Mouse (Mus musculus) ZHBTc4 (cell line): ENCODE results near the gene Apom.

Experiments used
- DNase-seq: peaks from one replicate; pipeline ENCODE4 v3.0.0-alpha.2; 2011; ENCODE audit warnings: low read depth, low spot score

Gene Apom

GRCm38 (mm10) chr17:35131500-35132173 is at the start of gene Apom:
Gene Apom, minus strand, starts transcription at chr17:35132050.
- no peak for DNase-seq

- DNase-seq = no peak
These were observed 48.2 kb upstream of the Apom start for GRCm38 (mm10) chr17:35180093-35180492.

- DNase-seq = peak; percentile 88
These were observed 46.7 kb upstream of the Apom start for GRCm38 (mm10) chr17:35178528-35178927.

DNA sequence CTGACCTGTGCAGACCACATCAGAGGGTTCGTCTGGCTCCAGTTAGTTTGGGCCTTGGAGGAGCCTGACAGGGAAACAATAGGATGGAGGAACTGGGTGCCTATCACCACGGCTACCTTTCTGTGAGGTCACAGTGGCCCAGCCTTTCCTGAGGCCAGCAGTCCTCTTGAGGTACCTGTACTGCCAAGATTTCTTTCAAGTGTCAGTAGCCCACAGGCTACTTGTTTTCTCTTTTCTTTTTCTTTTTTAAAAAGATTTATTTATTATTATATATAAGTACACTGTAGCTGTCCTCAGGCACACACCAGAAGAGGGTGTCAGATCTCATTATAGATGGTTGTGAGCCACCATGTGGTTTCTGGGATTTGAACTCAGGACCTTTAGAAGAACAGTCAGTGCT is 44.1 kb upstream of the Apom start, which contains the start of gene Aif1:
TSS of gene Aif1 (minus strand) at position 101 of the 400 bp plus-strand sequence.
- no peak for DNase-seq

DNA sequence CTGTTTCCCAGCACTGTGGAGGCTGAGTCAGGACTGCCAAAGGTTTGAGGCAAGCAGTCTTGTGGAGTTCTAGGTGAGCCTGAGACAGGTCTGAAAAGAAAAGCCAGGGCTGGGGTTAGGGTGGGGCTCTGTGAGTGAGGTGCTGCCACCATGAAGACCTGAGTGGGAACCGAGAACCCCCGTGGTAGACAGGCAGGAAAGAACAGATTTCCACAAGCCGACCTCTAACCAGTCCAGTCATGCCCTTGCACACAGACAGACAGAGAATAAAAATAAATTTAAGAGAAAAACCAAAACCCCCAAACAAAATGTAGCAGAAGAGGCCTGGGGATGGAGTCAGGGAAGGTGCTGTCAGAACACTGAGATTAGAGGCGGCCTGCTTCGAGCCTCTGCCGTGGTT is 43.5 kb upstream of the Apom start:
- DNase-seq = no peak

DNA sequence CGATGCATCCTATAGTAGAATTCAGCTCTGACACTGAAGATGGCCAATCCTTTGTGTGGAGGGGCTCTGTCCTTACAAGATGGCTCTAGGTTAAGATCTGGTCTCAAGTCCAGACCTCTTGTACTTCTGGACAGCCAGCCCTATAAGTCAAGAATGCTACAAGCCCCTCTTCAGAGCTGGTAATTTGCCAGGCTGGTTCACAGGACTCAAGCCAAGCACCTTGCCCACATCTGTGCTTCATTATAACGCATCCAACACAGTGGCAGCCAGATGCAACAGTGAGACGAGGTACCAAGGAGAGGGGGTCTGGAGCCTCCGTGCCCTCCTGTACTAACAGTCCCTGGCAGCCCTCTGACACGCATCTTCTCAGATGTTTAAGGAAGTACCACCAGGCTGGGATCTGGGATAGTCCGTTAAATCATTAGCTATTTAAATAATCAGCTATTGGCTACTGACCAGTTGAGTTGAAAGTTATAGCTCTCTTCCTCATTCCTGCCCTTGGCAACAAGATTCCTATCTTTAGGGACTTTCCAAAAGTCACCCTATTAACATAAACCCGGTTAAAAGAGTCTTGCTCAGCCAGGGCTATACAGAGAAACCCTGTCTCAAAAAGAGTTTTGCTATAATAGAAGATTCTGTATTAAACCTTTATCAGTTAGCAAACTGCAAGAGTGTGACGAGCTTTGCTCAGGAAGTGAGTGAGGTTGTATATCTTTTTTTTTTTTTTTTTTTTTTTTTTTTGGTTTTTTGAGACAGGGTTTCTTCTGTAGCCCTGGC is 42.5 kb upstream of the Apom start:
- DNase-seq = no peak

DNA sequence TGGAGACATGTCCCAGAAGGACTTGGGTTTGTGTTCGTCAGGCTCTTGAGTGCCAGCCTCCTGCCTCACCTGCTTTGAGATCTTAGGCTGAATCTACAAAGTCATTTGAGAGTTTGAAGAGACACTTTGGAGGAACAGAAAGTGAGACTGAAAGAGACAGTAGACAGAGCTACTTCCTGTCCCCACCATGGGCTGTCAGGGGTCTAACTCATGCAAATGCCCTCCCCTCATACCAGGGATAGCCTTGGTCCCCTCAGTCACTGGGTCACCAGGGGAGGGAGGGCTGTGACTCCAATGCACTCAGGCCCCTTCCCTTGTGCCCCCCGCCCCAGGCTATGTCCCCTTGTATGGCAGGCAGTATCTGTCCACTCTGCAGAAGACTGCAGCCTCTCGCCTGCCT is 41.5 kb upstream of the Apom start:
- no peak for DNase-seq

- no peak for DNase-seq
These were observed 40.8 kb upstream of the Apom start for GRCm38 (mm10) chr17:35172445-35173234.

- DNase-seq = peak; percentile 80
These were observed 36.8 kb upstream of the Apom start for GRCm38 (mm10) chr17:35168541-35169207.

- DNase-seq = no peak
These were observed 35.9 kb upstream of the Apom start for GRCm38 (mm10) chr17:35167794-35168193.

DNA sequence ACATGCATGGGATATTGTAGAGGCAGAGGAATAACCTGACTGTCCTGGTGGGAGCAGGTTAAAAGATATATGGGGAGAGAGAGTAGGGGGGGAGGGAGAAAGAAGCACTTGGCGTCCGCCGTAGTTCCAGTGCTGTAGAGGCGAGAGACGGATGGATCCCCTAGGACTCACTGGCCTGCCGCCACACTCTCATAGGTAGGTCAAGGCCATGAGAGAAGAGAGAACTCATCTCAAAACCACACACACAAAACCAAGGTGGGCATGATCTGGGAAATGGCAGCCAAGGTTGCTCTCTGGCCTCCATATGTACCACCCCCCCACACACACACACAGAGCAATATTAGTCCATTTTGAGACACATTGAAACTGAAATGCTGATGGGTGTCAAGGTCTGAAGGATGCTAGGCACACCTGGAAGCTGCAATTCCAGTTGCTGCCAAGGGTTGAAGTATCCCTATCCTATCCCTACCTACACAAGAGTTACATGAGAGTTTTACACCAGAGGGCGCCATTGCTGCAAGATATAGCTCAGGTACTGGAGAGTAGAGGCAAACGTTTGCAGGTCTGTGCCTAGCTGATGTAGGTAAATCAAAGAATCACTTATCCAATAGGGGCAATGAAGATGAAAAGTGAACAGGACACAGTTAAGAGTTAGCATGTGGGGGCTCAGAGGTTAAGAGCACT is 34.6 kb upstream of the Apom start:
- DNase-seq = peak; percentile 96

- DNase-seq = no peak
These were observed 33.8 kb upstream of the Apom start for GRCm38 (mm10) chr17:35165451-35166155.

- peak; percentile 100 for DNase-seq
These were observed 33.0 kb upstream of the Apom start, which contains the start of gene Prrc2a for GRCm38 (mm10) chr17:35164568-35165450. Gene Prrc2a, minus strand, starts transcription at chr17:35164897.

- no peak for DNase-seq
These were observed 32.3 kb upstream of the Apom start for GRCm38 (mm10) chr17:35164218-35164567.

- DNase-seq = no peak
These were observed 31.7 kb upstream of the Apom start for GRCm38 (mm10) chr17:35163326-35164081.

- peak; percentile 46 for DNase-seq
These were observed 30.9 kb upstream of the Apom start for GRCm38 (mm10) chr17:35162730-35163129.

DNA sequence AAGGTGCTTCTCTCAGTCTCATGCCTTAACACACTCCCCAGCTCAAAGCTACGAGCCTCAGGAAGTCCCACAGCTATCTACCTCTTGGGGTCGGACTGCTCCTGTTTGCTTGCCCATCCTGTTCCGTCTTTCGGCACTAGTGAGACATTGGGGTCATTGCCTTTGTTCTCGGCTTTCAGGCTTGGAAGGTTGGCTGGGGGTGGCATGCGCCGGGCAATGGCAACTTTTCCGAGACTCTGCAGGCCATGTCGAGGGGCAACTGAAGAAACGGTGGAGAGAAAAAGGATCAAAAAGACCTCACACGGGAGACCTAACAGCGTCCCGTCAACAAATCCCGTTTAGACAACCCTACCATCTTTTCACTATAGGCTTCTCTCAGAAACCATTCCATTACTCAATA is 30.3 kb upstream of the Apom start:
- no peak for DNase-seq

GRCm38 (mm10) chr17:35161421-35161820 is 29.6 kb upstream of the Apom start:
- no peak for DNase-seq

DNA sequence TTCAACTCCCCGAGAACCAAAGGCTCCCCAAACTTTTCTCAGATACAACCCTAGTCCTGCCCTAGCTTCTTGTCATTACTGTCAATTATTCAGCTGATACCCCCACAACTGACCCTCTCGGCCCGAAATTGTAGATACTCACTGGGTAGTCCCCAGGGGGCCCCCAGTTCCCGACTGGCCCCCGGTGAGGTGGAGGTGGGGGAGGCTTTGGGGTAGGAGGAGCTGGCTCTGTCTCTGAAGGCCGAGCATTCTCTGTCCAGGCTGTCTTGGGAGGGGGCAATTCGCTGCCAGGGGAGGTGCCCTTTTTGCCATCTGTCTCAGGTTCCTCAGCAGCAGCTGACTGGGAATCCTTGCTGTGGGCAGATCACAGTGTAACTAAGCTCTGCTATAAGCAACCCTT is 27.8 kb upstream of the Apom start:
- no peak for DNase-seq
